Mouse (Mus musculus) CH12.LX (cell line): ENCODE results near the gene Kxd1.

Experiments used
- CTCF ChIP-seq, 2 experiments: IDR thresholded peaks in 1 of 2; conservative IDR thresholded peaks in 1 of 2; 2 replicates each; pipeline ENCODE4 v1.5.1; 2011 to 2012; ENCODE audit warnings: low read depth in 2 of 2, low read length in 2 of 2, improper control_type of control experiment in 1 of 2, inconsistent platforms in 1 of 2, mild to moderate bottlenecking in 1 of 2, moderate library complexity in 1 of 2
- EP300 ChIP-seq: IDR thresholded peaks from 2 replicates; pipeline ENCODE4 v1.6.1; 2011; ENCODE audit warnings: low read length, improper control_type of control experiment
- GABPA ChIP-seq: IDR thresholded peaks from 2 replicates; pipeline ENCODE4 v1.6.1; 2012; ENCODE audit warnings: low read depth, low read length, improper control_type of control experiment, inconsistent platforms; ENCODE audit not compliant: insufficient replicate concordance
- PAX5 ChIP-seq: IDR thresholded peaks from 2 replicates; pipeline ENCODE4 v1.6.1; 2012; ENCODE audit warnings: low read length, inconsistent platforms, mixed read lengths
- POLR2A ChIP-seq: IDR thresholded peaks from 2 replicates; pipeline ENCODE4 v1.6.1; 2011; ENCODE audit warnings: low read depth, mild to moderate bottlenecking, improper control_type of control experiment, low read length
- TCF12 ChIP-seq: IDR thresholded peaks from 2 replicates; pipeline ENCODE4 v1.6.1; 2014; ENCODE audit warnings: low read depth, mild to moderate bottlenecking, inconsistent platforms, low read length, improper control_type of control experiment

- TF ChIP-seq CTCF (conservative IDR thresholded peaks at IDR 0.05 in 1 of 2, IDR thresholded peaks at IDR 0.05 in 1 of 2; ENCODE audit: low read depth in 2 of 2, low read length in 2 of 2) (no peak), EP300 (no peak), TCF12 (no peak), GABPA (no peak), POLR2A (no peak), PAX5 (no peak)
These were observed 59.8 kb downstream of the Kxd1 start for GRCm38 (mm10) chr8:70467907-70468306.
